Mouse (Mus musculus) left cerebral cortex, postnatal 10 days (tissue): ENCODE measurements at regions not wholly inside any gene's neighbourhood (a gene's known extent, or its start where the extent isn't known, plus 50 kb on each side); places are given as distances from the start of the nearest gene placed in this dataset.

ENCODE experiments used
- DNase-seq, 2 experiments: peaks; one replicate each; pipeline ENCODE4 v3.0.0; 2021 to 2022; ENCODE audit warnings: low spot score in 2 of 2, mixed read lengths in 1 of 2; ENCODE audit errors: extremely low spot score in 1 of 2
- intact Hi-C: fragments of 180-260 bp; cut with DNase I; formaldehyde crosslinking; loops from one replicate; pipeline ENCODE4 v1.15.1; 2025

- intact Hi-C loops, result no loop called here
- DNase-seq, result no peak
These were observed 149.6 kb upstream of the Rreb1 start for GRCm38 (mm10) chr13:37628391-37629270.

- intact Hi-C loops, result no loop called here
- DNase-seq, result no peak
These were observed 148.8 kb upstream of the Rreb1 start for GRCm38 (mm10) chr13:37629271-37629899.

DNA sequence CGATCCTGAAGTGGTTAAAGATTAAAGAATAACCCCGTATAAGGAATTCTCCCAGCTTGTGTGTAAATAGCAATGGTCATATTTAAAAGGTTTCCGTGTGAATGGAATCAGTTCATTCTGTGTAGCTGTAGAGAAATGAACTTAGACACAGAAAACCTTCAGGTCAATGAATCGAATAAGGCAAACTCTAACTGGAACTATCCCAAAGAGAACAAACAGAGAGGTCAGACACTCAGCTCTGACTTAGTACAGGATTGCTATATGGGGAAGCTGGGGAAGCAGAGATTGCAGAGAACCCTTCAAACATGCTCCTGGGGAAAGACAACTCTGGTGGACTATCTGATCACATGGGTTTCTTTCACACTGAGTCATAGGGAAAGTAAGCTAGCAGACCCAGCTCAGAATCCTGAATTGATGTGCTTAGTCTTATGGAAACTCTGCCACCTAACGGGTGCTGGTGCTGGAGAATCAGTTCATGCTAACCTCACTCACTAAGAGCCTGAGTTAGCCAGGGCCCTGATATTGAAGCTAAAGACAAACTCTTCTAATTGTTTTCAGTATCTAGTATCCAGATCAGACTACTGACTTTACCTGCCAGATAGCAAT lies 145.3 kb upstream of the Rreb1 start:
- intact Hi-C loops, result no loop called here
- no peak for DNase-seq

DNA sequence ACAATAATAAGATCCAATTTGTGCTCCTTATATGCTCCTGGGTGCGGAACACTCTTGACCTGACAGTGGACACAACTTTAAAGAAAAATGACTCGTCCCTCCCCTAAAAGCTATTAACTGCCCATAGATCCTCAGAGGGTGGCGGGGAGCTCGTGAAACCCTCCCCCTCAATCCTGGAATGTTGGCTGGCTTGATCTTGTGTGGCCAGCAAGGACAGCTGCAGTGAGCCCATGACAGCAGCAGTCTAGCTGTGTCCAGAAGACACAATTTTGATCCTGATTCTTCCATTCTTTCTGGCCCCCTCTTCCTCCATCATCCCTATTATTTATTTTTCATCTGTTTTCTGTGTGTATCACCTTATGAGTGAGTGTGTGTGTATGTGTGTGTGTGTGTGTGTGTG lies 141.8 kb upstream of the Rreb1 start:
- no peak for DNase-seq
- intact Hi-C loops, result no loop called here

- no peak for DNase-seq
- intact Hi-C loops, result no loop called here
These were observed 141.0 kb upstream of the Rreb1 start for GRCm38 (mm10) chr13:37637151-37637550.

GRCm38 (mm10) chr13:37638071-37638511 lies 140.1 kb upstream of the Rreb1 start:
- DNase-seq, result no peak
- intact Hi-C loops, result no loop called here

DNA sequence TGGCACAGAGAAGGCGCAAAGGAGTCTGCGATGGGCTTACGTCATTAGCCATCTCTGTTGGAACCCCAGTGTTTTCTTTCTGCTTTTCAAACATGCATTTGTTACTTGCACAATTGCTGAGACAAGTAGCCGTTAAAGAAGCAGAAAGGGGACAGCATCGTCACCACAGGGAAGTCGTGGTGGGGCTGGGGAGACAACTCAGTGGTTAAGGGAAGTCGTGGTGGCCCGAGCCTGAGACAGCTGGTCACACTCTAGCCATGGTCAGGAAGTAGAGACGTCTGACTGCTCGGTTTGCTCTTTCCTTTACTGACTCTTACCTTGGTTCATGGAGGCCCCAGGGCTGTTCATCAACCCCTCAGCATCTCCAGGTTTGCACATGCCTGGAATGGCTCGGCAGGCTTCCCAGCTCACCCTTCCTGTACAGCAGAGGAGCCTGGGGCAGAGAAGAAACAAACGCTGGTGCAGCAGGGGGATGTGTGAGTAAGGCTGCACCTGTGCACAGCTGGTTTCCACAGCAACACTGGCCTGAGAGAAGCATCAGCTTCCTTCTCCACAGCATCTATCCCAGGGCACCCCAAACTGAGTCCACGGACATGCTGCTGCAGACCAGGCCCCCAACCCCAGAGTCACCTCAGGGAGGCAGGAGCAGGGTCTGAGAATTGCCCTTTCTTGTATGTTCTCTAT lies 135.6 kb upstream of the Rreb1 start:
- intact Hi-C loops, result no loop called here
- peak in 1 of 2 experiments; percentile 42 for DNase-seq

GRCm38 (mm10) chr13:37644751-37645181 lies 133.4 kb upstream of the Rreb1 start:
- intact Hi-C loops, result no loop called here
- no peak for DNase-seq

- intact Hi-C loops, result no loop called here
- DNase-seq, result no peak
These were observed 128.6 kb upstream of the Rreb1 start for GRCm38 (mm10) chr13:37649467-37650080.

GRCm38 (mm10) chr13:37651221-37651946 lies 126.8 kb upstream of the Rreb1 start:
- intact Hi-C loops, result no loop called here
- no peak for DNase-seq

DNA sequence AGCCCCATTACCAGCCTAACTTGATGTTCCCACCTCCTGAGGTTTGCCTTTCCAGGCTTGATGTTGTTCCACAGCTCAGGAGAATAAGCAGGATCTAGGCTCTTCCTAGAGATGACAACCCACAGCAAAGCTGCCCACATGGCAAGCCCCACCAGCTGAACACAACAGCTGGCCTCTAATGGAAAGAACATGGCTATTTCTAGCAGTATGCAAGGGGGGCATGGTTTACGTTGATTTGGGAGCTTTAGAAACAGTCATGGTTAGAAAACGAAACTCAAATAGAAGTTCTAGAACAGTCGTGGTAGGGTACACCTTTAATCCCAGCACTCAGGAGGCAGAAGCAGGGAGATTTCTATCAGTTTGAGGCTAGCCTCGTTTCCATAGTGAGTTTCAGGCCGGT lies 123.5 kb upstream of the Rreb1 start:
- intact Hi-C loops, result no loop called here
- DNase-seq, result no peak

DNA sequence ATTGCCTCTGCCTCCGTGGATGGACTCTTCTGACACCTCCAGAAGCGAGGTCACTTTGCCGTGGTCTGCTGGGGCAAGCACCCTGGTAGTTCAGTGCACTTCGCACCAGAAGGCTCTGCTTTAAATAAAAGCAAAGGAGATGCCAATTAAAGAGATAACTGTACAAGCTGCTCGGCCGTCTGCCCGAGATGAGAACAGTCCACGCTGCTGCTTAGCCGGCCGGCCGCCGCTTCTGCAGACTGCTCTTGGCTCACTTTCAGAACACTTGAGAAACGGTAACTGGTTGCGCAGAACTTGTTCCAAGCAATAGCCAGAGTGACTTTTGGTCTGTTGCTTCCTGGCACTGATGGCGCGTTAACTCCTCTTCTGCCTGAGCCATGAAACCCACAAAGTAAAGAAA lies 121.0 kb upstream of the Rreb1 start:
- intact Hi-C loops, result no loop called here
- DNase-seq, result peak; percentile 34 to 56

DNA sequence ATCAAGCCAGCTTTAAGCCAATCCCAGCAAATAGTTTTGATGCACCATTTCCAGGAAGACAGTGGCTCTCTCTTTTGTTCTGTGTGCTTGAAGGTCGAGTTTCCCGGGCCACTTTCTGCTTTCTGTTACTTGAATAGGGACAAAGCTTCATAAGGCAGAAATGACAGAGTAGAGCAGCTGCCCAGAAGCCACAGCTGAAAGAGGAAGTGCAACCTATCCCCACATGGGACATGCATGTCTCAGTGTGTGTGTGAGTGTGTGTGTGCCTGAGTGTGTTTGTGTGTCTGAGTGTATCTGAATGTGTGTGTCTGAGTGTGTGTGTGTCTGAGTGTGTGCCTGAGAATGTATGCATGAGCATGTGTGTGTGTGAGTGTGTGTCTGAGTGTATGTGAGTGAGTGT lies 120.2 kb upstream of the Rreb1 start:
- intact Hi-C loops, result no loop called here

DNA sequence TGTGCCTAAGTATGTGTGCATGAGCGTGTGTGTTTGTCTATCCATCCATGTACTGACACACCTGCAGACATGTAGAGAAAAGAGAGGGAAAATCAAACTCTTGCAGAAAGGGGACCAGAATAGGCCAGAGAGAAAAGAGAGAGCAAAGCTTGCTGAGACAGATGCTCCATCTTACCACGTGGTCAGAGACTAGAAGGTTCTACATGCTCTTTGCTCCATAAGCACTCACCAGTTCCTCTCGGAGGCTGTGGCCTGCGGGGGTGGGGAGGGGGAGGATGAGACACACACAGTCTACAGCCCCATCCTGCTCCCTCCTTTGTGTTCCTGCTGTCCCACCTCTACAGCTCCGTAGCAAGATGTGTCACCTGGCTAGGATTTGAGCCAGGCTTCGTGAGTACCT lies 119.7 kb upstream of the Rreb1 start:
- DNase-seq, result no peak
- intact Hi-C loops, result no loop called here

More for the DNA sequence above, 120.2 kb upstream of the Rreb1 start:
- DNase-seq, result no peak

GRCm38 (mm10) chr13:37660083-37660482 lies 118.1 kb upstream of the Rreb1 start:
- DNase-seq, result no peak

GRCm38 (mm10) chr13:37660668-37661067 lies 117.5 kb upstream of the Rreb1 start:
- no peak for DNase-seq
- intact Hi-C loops, result loop anchor here (10.0 kb wide), 1 partner anchor 164 kb away; no protein-coding TSS in a partner anchor

More at GRCm38 (mm10) chr13:37660083-37660482, 118.1 kb upstream of the Rreb1 start:
- intact Hi-C loops, result loop anchor here (10.0 kb wide), 1 partner anchor 165 kb away; no protein-coding TSS in a partner anchor

DNA sequence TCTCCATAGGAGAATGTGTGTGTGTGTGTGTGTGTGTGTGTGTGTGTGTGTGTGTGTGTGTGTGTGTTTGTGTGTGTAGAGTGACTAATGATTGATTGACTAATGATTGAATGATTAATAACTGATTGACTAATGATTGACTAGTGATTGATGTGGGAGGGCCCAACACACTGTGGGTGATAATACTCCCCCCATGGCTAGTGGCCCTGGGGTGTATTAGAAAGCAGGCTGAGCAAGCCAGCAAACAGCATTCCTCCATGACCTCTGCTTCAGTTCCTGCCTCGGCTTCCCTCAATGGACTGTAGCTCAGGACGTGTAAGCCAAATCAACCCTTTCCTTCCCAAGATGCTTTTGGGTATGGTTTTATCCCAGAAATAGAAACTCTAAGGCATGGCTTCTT lies 114.1 kb upstream of the Rreb1 start:
- DNase-seq, result no peak
- intact Hi-C loops, result loop anchor here (10.0 kb wide), 1 partner anchor 161 kb away; no protein-coding TSS in a partner anchor
